Comparison of ENCODE assay signal across 23 mouse cellular contexts in genomic region chr2:46297274-46297843, GRCm38 (mm10).
DNase-seq lines count a peak whose midpoint lies in the region; ATAC-seq and TF ChIP-seq lines count a peak whose summit lies in the region.
"Had no signal": no experiment of that assay in that cellular context is flagged by ENCODE, and none has a peak within 500 bp of the region (broad histone marks: within the 10 kb centered on the region; RNA-seq: fewer than 3 reads in every experiment).

No protein-coding gene starts in this region.

- no peak overlapping the region for H3K9ac ChIP-seq in forebrain, embryonic 11.5 days (ENCODE audit: low read length)
- H3K9ac ChIP-seq in forebrain, embryonic 16.5 days (replicated peaks; ENCODE audit: low read depth, low read length): no peak overlapping the region
- H3K9ac ChIP-seq: embryonic facial prominence, embryonic 12.5 days; hindbrain, embryonic 13.5 days; limb, embryonic 12.5 days; liver, postnatal 0 days had no signal

- H3K9me3 ChIP-seq in forebrain, embryonic 11.5 days (ENCODE audit: control insufficient read depth, low read length): no peaks in the 10 kb centered on the region
- H3K9me3 ChIP-seq in forebrain, embryonic 10.5 days: no peaks in the 10 kb centered on the region
- no peaks in the 10 kb centered on the region for H3K9me3 ChIP-seq in forebrain, embryonic 16.5 days (ENCODE audit: control insufficient read depth, low read length)
- H3K9me3 ChIP-seq: embryonic facial prominence, embryonic 12.5 days; hindbrain, embryonic 13.5 days; limb, embryonic 12.5 days; midbrain, embryonic 10.5 days had no signal

- H3K27me3 ChIP-seq in forebrain, embryonic 11.5 days (ENCODE audit: control insufficient read depth, insufficient read depth, low read length): no peaks in the 10 kb centered on the region
- no peaks in the 10 kb centered on the region for H3K27me3 ChIP-seq in forebrain, embryonic 10.5 days (ENCODE audit: poor library complexity, severe bottlenecking)
- H3K27me3 ChIP-seq in forebrain, embryonic 16.5 days (replicated peaks; ENCODE audit: control insufficient read depth, insufficient read depth, low read length): no peaks in the 10 kb centered on the region
- H3K27me3 ChIP-seq: embryonic facial prominence, embryonic 12.5 days; hindbrain, embryonic 13.5 days; limb, embryonic 12.5 days had no signal

- WGBS in forebrain, embryonic 11.5 days: 34% methylated on average over 2 of the region's 2 CpGs
- 42% methylated on average over 2 of the region's 2 CpGs for WGBS in forebrain, embryonic 10.5 days
- 8% methylated on average over 2 of the region's 2 CpGs for WGBS in forebrain, embryonic 16.5 days

- H3K4me1 ChIP-seq in forebrain, embryonic 11.5 days (replicated peaks; ENCODE audit: control insufficient read depth, insufficient read depth, low read length): no peaks in the 10 kb centered on the region
- no peaks in the 10 kb centered on the region for H3K4me1 ChIP-seq in forebrain, embryonic 10.5 days
- H3K4me1 ChIP-seq in forebrain, embryonic 16.5 days (replicated peaks; ENCODE audit: control insufficient read depth, insufficient read depth, low read length): no peaks in the 10 kb centered on the region
- H3K4me1 ChIP-seq: embryonic facial prominence, embryonic 12.5 days; hindbrain, embryonic 13.5 days; limb, embryonic 12.5 days; midbrain, embryonic 10.5 days had no signal

- H3K36me3 ChIP-seq in forebrain, embryonic 11.5 days (ENCODE audit: control insufficient read depth, insufficient read depth, low read length): no peaks in the 10 kb centered on the region
- H3K36me3 ChIP-seq in forebrain, embryonic 10.5 days (replicated peaks): no peaks in the 10 kb centered on the region
- H3K36me3 ChIP-seq in forebrain, embryonic 16.5 days (ENCODE audit: control insufficient read depth, insufficient read depth): no peaks in the 10 kb centered on the region
- H3K36me3 ChIP-seq: embryonic facial prominence, embryonic 12.5 days; hindbrain, embryonic 13.5 days; limb, embryonic 12.5 days; midbrain, embryonic 10.5 days had no signal

- no peak overlapping the region for H3K4me2 ChIP-seq in forebrain, embryonic 11.5 days (ENCODE audit: low read depth, low read length, severe bottlenecking)
- no peak overlapping the region for H3K4me2 ChIP-seq in forebrain, embryonic 16.5 days (ENCODE audit: low read length)
- H3K4me2 ChIP-seq: embryonic facial prominence, embryonic 12.5 days; hindbrain, embryonic 13.5 days; limb, embryonic 12.5 days; liver, embryonic 11.5 days had no signal

- TF ChIP-seq POLR2A in brain, embryonic 14.5 days (IDR thresholded peaks at IDR 0.05; ENCODE audit: borderline replicate concordance, extremely low read depth, insufficient read depth, insufficient read length, poor library complexity, severe bottlenecking): no peak

- peak; percentile 88 for ATAC-seq in forebrain, embryonic 11.5 days (replicated peaks; ENCODE audit: low FRiP score)
- peak; percentile 72 for ATAC-seq in forebrain, embryonic 16.5 days
- ATAC-seq: CD4-positive, CD25-positive, alpha-beta regulatory T cell, adult 4 months; liver, postnatal 0 days; lung, postnatal 0 days had no signal

- peak; percentile 44 for DNase-seq in forebrain, embryonic 11.5 days (ENCODE audit: low spot score)
- DNase-seq in forebrain, embryonic 10.5 days (ENCODE audit: extremely low spot score, low spot score): no peak
- peak; percentile 3 for DNase-seq in kidney, postnatal 14 days
- no peak for DNase-seq in kidney, adult 18-20 months
- DNase-seq in brain, embryonic 14.5 days (ENCODE audit: low read depth): peak; percentile 90
- no peak for DNase-seq in spleen, postnatal 14 days (ENCODE audit: low spot score in 2 of 2)
- DNase-seq: adrenal gland, postnatal 14 days; cerebellum, adult 9-10 months; gastrocnemius, postnatal 36 days; liver, postnatal 0 days; right cerebral cortex, adult 18-20 months; right cerebral cortex, postnatal 4 days; thymus, adult 2 months had no signal

- no peak overlapping the region for H3K4me3 ChIP-seq in forebrain, embryonic 11.5 days (ENCODE audit: low read depth, low read length)
- H3K4me3 ChIP-seq in forebrain, embryonic 10.5 days: no peak overlapping the region
- no peak overlapping the region for H3K4me3 ChIP-seq in forebrain, embryonic 16.5 days (replicated peaks; ENCODE audit: low read length)
- H3K4me3 ChIP-seq: embryonic facial prominence, embryonic 12.5 days; hindbrain, embryonic 13.5 days; limb, embryonic 12.5 days; midbrain, embryonic 10.5 days had no signal

- TF ChIP-seq CTCF in brain, embryonic 14.5 days (IDR thresholded peaks at IDR 0.05; ENCODE audit: borderline replicate concordance, extremely low read depth, insufficient read depth, insufficient read length): no peak

- H3K27ac ChIP-seq in forebrain, embryonic 11.5 days (ENCODE audit: low read depth, low read length): no peak overlapping the region
- H3K27ac ChIP-seq in forebrain, embryonic 10.5 days: no peak overlapping the region
- H3K27ac ChIP-seq in forebrain, embryonic 16.5 days (ENCODE audit: low read length): no peak overlapping the region
- H3K27ac ChIP-seq: embryonic facial prominence, embryonic 12.5 days; hindbrain, embryonic 13.5 days; kidney, postnatal 0 days; limb, embryonic 12.5 days; macrophage; midbrain, embryonic 10.5 days had no signal

Comparison
In these comparisons a context has a peak if more than half of its experiments do, and no peak if none do; other contexts are left out.
1. DNase-seq: peak in forebrain, embryonic 11.5 days (single experiment), kidney, postnatal 14 days (single experiment) and brain, embryonic 14.5 days (single experiment); none in forebrain, embryonic 10.5 days (single experiment), kidney, adult 18-20 months (single experiment) and spleen, postnatal 14 days (0 of 2).